Comparison of ENCODE assay signal across 7 mouse cellular contexts in the genomic region with DNA sequence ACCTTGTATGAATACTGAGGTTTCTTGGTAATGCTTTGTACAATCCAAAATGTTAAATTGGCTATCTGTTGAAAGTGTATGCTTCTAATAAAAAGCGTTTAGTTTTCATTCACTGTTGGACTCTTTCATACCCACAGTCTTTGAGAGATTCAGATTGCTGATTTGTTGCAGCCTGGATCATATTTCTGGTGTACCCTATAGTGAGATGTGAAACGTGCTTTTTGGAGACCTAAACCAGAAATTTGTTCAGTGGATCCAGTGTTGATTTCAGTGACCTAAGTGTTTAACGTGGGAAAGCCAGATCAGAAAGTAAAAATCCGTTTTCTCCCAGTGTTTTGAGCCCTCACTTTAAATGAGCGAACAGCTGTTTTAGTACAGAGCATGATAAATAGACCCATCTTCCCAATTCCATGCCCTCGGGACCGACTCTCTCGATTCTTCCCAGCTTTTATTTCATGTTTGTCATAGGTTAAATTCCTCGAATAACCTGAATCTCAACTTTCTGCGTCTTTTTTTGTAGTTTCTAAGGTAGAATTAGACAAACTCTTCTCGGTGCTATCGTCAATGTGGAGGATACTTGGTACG. TPM values are rescaled to one million over a fixed set of nuclear protein-coding genes. Genes with fewer than 3 reads are reported as not detected.
DNase-seq lines count a peak whose midpoint lies in the region; ATAC-seq and TF ChIP-seq lines count a peak whose summit lies in the region.

No protein-coding gene starts in this region.

- no peak for ATAC-seq in neural tube, embryonic 11.5 days (ENCODE audit: insufficient read depth, low FRiP score, low TSS enrichment)
- no peak for ATAC-seq in limb, embryonic 13.5 days (ENCODE audit: low FRiP score, low read depth)
- ATAC-seq in stomach, postnatal 0 days (ENCODE audit: low FRiP score, low TSS enrichment): no peak

- H3K4me3 ChIP-seq in neural tube, embryonic 11.5 days (ENCODE audit: low read depth, low read length): peak overlapping the region; percentile 52
- H3K4me3 ChIP-seq in forebrain, embryonic 10.5 days: peak overlapping the region; percentile 66
- H3K4me3 ChIP-seq in limb, embryonic 13.5 days: peak overlapping the region; percentile 64
- peak overlapping the region; percentile 55 for H3K4me3 ChIP-seq in stomach, postnatal 0 days (ENCODE audit: low read depth, low read length)

- H3K4me1 ChIP-seq in neural tube, embryonic 11.5 days (ENCODE audit: control insufficient read depth, insufficient read depth, low read length): peaks cover 10% of the 10 kb centered on the region; the same call in 1 of the 2 replicates
- peaks cover 39% of the 10 kb centered on the region for H3K4me1 ChIP-seq in forebrain, embryonic 10.5 days
- H3K4me1 ChIP-seq in limb, embryonic 13.5 days: peaks cover 21% of the 10 kb centered on the region
- H3K4me1 ChIP-seq in stomach, postnatal 0 days (replicated peaks; ENCODE audit: control insufficient read depth, insufficient read depth): no peaks in the 10 kb centered on the region

- H3K36me3 ChIP-seq in neural tube, embryonic 11.5 days (ENCODE audit: control insufficient read depth, insufficient read depth, low read length): no peaks in the 10 kb centered on the region
- no peaks in the 10 kb centered on the region for H3K36me3 ChIP-seq in forebrain, embryonic 10.5 days (replicated peaks)
- H3K36me3 ChIP-seq in limb, embryonic 13.5 days: no peaks in the 10 kb centered on the region
- H3K36me3 ChIP-seq in stomach, postnatal 0 days (ENCODE audit: control insufficient read depth, insufficient read depth, low read length): no peaks in the 10 kb centered on the region

- peak overlapping the region; percentile 81 for H3K9ac ChIP-seq in neural tube, embryonic 11.5 days (ENCODE audit: low read length)
- peak overlapping the region; percentile 89 for H3K9ac ChIP-seq in limb, embryonic 13.5 days
- peak overlapping the region; percentile 88 for H3K9ac ChIP-seq in stomach, postnatal 0 days (ENCODE audit: low read length)

- peak overlapping the region; percentile 93 for H3K4me2 ChIP-seq in neural tube, embryonic 11.5 days (ENCODE audit: low read depth)
- H3K4me2 ChIP-seq in limb, embryonic 13.5 days (replicated peaks): peak overlapping the region; percentile 95
- peak overlapping the region; percentile 84 for H3K4me2 ChIP-seq in stomach, postnatal 0 days (replicated peaks; ENCODE audit: low read depth)

- no peak for TF ChIP-seq CTCF in stomach, postnatal 0 days (IDR thresholded peaks at IDR 0.05; ENCODE audit: low read depth)

- TF ChIP-seq EP300 in stomach, postnatal 0 days (optimal IDR thresholded peaks at IDR 0.05): no peak

- whole genome bisulfite sequencing in neural tube, embryonic 11.5 days: 32% methylated on average over 13 of the region's 13 CpGs
- WGBS in forebrain, embryonic 10.5 days: 44% methylated on average over 13 of the region's 13 CpGs
- 29% methylated on average over 13 of the region's 13 CpGs for WGBS in limb, embryonic 13.5 days
- 14% methylated on average over 13 of the region's 13 CpGs for WGBS in stomach, postnatal 0 days

- H3K9me3 ChIP-seq in neural tube, embryonic 11.5 days (ENCODE audit: control insufficient read depth, low read length): no peaks in the 10 kb centered on the region
- H3K9me3 ChIP-seq in forebrain, embryonic 10.5 days: no peaks in the 10 kb centered on the region
- no peaks in the 10 kb centered on the region for H3K9me3 ChIP-seq in limb, embryonic 13.5 days
- no peaks in the 10 kb centered on the region for H3K9me3 ChIP-seq in stomach, postnatal 0 days (ENCODE audit: control insufficient read depth, low read length)

- no peak for DNase-seq in neural tube, embryonic 11.5 days (ENCODE audit: low spot score)
- DNase-seq in neural tube, embryonic 10.5 days (ENCODE audit: extremely low spot score, low spot score): no peak
- DNase-seq in forebrain, embryonic 10.5 days (ENCODE audit: extremely low spot score, low spot score): peak; percentile 17
- DNase-seq in stomach, postnatal 0 days (ENCODE audit: low spot score): no peak
- no peak for DNase-seq in urinary bladder, adult 18-20 months (ENCODE audit: low spot score in 2 of 2)
- no peak for DNase-seq in kidney, postnatal 14 days

- no peaks in the 10 kb centered on the region for H3K27me3 ChIP-seq in neural tube, embryonic 11.5 days (ENCODE audit: control insufficient read depth, insufficient read depth, low read length)
- no peaks in the 10 kb centered on the region for H3K27me3 ChIP-seq in forebrain, embryonic 10.5 days (ENCODE audit: poor library complexity, severe bottlenecking)
- no peaks in the 10 kb centered on the region for H3K27me3 ChIP-seq in limb, embryonic 13.5 days
- H3K27me3 ChIP-seq in stomach, postnatal 0 days (ENCODE audit: control insufficient read depth, insufficient read depth, low read length): no peaks in the 10 kb centered on the region

- H3K27ac ChIP-seq in neural tube, embryonic 11.5 days (ENCODE audit: low read depth, low read length): peak overlapping the region; percentile 98
- H3K27ac ChIP-seq in forebrain, embryonic 10.5 days: peak overlapping the region; percentile 96
- peak overlapping the region; percentile 98 for H3K27ac ChIP-seq in limb, embryonic 13.5 days
- peak overlapping the region; percentile 96 for H3K27ac ChIP-seq in stomach, postnatal 0 days (replicated peaks)

RNA-seq across cellular contexts. Expression of a gene that starts 1.7 kb away (rescaled TPM):
- polyA plus RNA-seq in neural tube, embryonic 11.5 days (2014; fragmentation: Nextera tagmentation; extraction: Ambion mirVana): 12.2 and 15.3 TPM in 2 replicates
- 9.4 and 10.7 TPM in 2 replicates for polyA plus RNA-seq in forebrain, embryonic 10.5 days (2016; fragmentation: Nextera tagmentation; extraction: Ambion mirVana)
- polyA plus RNA-seq in limb, embryonic 13.5 days (2015; fragmentation: Nextera tagmentation; extraction: Ambion mirVana): 22.0 and 23.8 TPM in 2 replicates
- 96.1 and 104 TPM in 2 replicates for polyA plus RNA-seq in stomach, postnatal 0 days (2015; fragmentation: Nextera tagmentation; extraction: Ambion mirVana)

RNA-seq across cellular contexts. Expression of a gene that starts 5.1 kb away (rescaled TPM):
- polyA plus RNA-seq in neural tube, embryonic 11.5 days (2014; fragmentation: Nextera tagmentation; extraction: Ambion mirVana): 8.3 and 10.6 TPM in 2 replicates
- polyA plus RNA-seq in forebrain, embryonic 10.5 days (2016; fragmentation: Nextera tagmentation; extraction: Ambion mirVana): 7.7 and 9.0 TPM in 2 replicates
- 17.7 and 20.6 TPM in 2 replicates for polyA plus RNA-seq in limb, embryonic 13.5 days (2015; fragmentation: Nextera tagmentation; extraction: Ambion mirVana)
- 1.2 and 1.8 TPM in 2 replicates for polyA plus RNA-seq in stomach, postnatal 0 days (2015; fragmentation: Nextera tagmentation; extraction: Ambion mirVana)

RNA-seq across cellular contexts. Expression of a gene that starts 6.2 kb away (rescaled TPM):
- 2.4 and 2.9 TPM in 2 replicates for polyA plus RNA-seq in neural tube, embryonic 11.5 days (2014; fragmentation: Nextera tagmentation; extraction: Ambion mirVana)
- polyA plus RNA-seq in forebrain, embryonic 10.5 days (2016; fragmentation: Nextera tagmentation; extraction: Ambion mirVana): 2.3 and 2.7 TPM in 2 replicates
- 2.2 and 3.1 TPM in 2 replicates for polyA plus RNA-seq in limb, embryonic 13.5 days (2015; fragmentation: Nextera tagmentation; extraction: Ambion mirVana)
- polyA plus RNA-seq in stomach, postnatal 0 days (2015; fragmentation: Nextera tagmentation; extraction: Ambion mirVana): 0.40 and 0.91 TPM in 2 replicates

RNA-seq across cellular contexts. Expression of a gene that starts 10.6 kb away (rescaled TPM):
- 33.1 and 47.3 TPM in 2 replicates for polyA plus RNA-seq in neural tube, embryonic 11.5 days (2014; fragmentation: Nextera tagmentation; extraction: Ambion mirVana)
- 49.5 and 50.4 TPM in 2 replicates for polyA plus RNA-seq in forebrain, embryonic 10.5 days (2016; fragmentation: Nextera tagmentation; extraction: Ambion mirVana)
- 47.8 and 56.8 TPM in 2 replicates for polyA plus RNA-seq in limb, embryonic 13.5 days (2015; fragmentation: Nextera tagmentation; extraction: Ambion mirVana)
- polyA plus RNA-seq in stomach, postnatal 0 days (2015; fragmentation: Nextera tagmentation; extraction: Ambion mirVana): 7.3 and 15.7 TPM in 2 replicates

RNA-seq across cellular contexts. Expression of a gene that starts 11.7 kb away (rescaled TPM):
- 6.2 and 8.4 TPM in 2 replicates for polyA plus RNA-seq in neural tube, embryonic 11.5 days (2014; fragmentation: Nextera tagmentation; extraction: Ambion mirVana)
- 9.1 and 9.5 TPM in 2 replicates for polyA plus RNA-seq in forebrain, embryonic 10.5 days (2016; fragmentation: Nextera tagmentation; extraction: Ambion mirVana)
- polyA plus RNA-seq in limb, embryonic 13.5 days (2015; fragmentation: Nextera tagmentation; extraction: Ambion mirVana): 14.7 and 16.3 TPM in 2 replicates
- 3.9 and 6.7 TPM in 2 replicates for polyA plus RNA-seq in stomach, postnatal 0 days (2015; fragmentation: Nextera tagmentation; extraction: Ambion mirVana)
